Mouse (Mus musculus): ENCODE measurements at regions not wholly inside any gene's neighbourhood (a gene's known extent, or its start where the extent isn't known, plus 50 kb on each side); places are given as distances from the start of the nearest gene placed in this dataset.
"Not testable (repeated sequence)": the region's sequence is repeated elsewhere in the genome, so short reads cannot be mapped to it uniquely, and the experiment has no call there.

DNA sequence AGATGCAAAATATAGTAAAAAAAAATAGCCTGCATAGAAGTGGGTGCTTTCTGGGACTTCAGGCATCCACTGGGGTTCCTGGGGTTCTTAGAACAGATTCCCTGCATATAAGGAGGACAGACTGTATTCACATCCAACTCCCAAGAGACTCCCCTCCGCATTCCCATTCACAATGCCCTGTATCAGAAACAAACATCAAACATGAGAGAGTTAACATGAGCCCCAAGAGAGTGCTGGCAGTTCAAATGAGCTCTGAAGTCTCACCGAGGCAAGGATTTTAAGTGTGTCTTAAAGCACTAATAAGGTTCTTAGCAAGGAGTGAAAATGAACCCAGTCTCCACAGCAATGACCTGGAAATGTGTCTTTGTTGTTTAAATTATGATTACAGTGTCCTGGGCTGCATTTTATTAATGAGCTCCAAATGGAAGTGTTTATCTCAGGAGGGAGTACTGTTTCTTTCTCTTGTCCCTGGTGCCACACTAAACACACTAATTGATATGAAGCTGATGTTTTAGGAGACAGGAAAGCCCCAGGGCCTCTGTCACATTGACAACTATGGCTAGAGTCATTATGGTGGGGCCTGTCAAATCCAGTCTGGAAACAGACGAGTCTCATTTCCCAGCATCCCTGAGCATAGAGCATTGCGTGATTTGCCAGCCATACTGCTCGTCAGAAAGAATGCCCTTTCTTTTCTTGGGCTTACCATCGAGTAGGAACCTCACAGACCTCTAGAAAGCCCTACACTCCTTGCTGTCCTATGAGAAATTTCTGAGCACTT is 85.7 kb downstream of the Gm9817 start:
- Histone ChIP-seq H3K4me1 (ENCODE audit: insufficient read depth, low read depth, low read length) (no peaks in the 10 kb centered on the region), H3K27me3 (ENCODE audit: insufficient read depth, low read length) (peaks cover 24% of the 10 kb centered on the region), H3K4me3 (ENCODE audit: low read depth, low read length) (no peak overlapping the region), H3K9me3 (replicated peaks) (no peaks in the 10 kb centered on the region), H3K36me3 (replicated peaks) (no peaks in the 10 kb centered on the region)
- no peak for DNase-seq (ENCODE audit: low spot score)
- ATAC-seq (ENCODE audit: extremely low read depth, insufficient number of reproducible peaks, low FRiP score, poor library complexity, severe bottlenecking) = no peak
- TF ChIP-seq TAL1 (conservative IDR thresholded peaks at IDR 0.05; ENCODE audit: low read depth, low read length) (no peak), POLR2AphosphoS5 (IDR thresholded peaks at IDR 0.05; ENCODE audit: insufficient replicate concordance, low read depth, low read length) (no peak), CTCF (IDR thresholded peaks at IDR 0.05; ENCODE audit: low read depth, low read length) (no peak), GATA2 (IDR thresholded peaks at IDR 0.05; ENCODE audit: borderline replicate concordance, low read depth, low read length) (no peak), GATA1 (IDR thresholded peaks at IDR 0.05; ENCODE audit: borderline replicate concordance, low read length) (no peak)

DNA sequence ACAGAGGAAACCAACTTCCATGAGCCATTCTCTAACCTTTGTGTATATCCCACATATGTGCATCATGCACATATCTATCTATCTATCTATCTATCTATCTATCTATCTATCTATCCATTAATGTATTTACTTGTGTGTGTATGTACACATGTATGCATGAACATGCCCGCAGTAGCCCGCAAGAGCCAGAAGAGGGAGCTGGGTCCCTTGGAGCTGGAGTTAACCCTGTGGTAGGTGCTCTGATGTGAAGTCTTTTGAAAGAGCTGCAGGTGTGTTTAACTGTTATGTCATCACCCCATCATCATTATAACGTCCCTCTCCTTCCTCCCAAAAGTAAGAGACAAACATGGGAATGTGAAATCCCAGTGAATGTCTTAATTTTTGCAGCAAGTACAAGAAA is 86.7 kb downstream of the Gm9817 start:
- no peak for DNase-seq (ENCODE audit: low spot score)
- H3K4me1 ChIP-seq (ENCODE audit: insufficient read depth, low read depth, low read length) = no peaks in the 10 kb centered on the region
- H3K4me3 ChIP-seq (ENCODE audit: low read depth, low read length) = no peak overlapping the region
- no peak for ATAC-seq (ENCODE audit: extremely low read depth, insufficient number of reproducible peaks, low FRiP score, poor library complexity, severe bottlenecking)
- no peaks in the 10 kb centered on the region for H3K9me3 ChIP-seq (replicated peaks)
- 0 out of 2 replicates have a peak, but pooled peaks have one; percentile 5 for TF ChIP-seq CTCF (IDR thresholded peaks at IDR 0.05; ENCODE audit: low read depth, low read length)
- TF ChIP-seq GATA2 (IDR thresholded peaks at IDR 0.05; ENCODE audit: borderline replicate concordance, low read depth, low read length) = no peak
- H3K36me3 ChIP-seq (replicated peaks) = no peaks in the 10 kb centered on the region
- peaks cover 24% of the 10 kb centered on the region for H3K27me3 ChIP-seq (ENCODE audit: insufficient read depth, low read length)

DNA sequence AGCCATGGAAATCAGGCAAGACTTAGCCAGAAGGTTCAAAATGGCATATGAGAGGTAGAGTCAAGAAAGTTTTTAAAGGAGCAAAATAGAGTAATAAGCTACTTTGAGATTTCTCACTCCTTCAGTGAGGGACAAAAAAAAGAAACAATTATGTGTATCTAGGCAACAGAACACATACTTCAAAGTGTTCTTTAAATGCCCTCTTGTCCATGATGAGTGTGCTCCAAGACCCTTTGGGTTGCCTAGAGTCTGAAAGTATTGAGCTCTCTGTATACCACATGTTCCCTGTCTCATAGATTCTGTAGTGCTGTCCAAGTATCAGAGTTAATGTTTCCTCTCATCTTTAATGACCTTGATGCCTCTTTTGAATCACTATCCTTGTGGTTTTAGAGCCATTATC is 91.2 kb downstream of the Gm9817 start:
- Histone ChIP-seq H3K36me3 (replicated peaks) (no peaks in the 10 kb centered on the region), H3K4me1 (ENCODE audit: insufficient read depth, low read depth, low read length) (no peaks in the 10 kb centered on the region), H3K9me3 (replicated peaks) (0 out of 2 replicates have a peak, but pooled peaks cover 2% of the 10 kb centered on the region), H3K27me3 (ENCODE audit: insufficient read depth, low read length) (peaks cover 2% of the 10 kb centered on the region; the same call in 1 of the 2 replicates), H3K4me3 (ENCODE audit: low read depth, low read length) (no peak overlapping the region)
- TF ChIP-seq GATA2 (IDR thresholded peaks at IDR 0.05; ENCODE audit: borderline replicate concordance, low read depth, low read length) (no peak), GATA1 (IDR thresholded peaks at IDR 0.05; ENCODE audit: borderline replicate concordance, low read length) (no peak), CTCF (IDR thresholded peaks at IDR 0.05; ENCODE audit: low read depth, low read length) (no peak), TAL1 (conservative IDR thresholded peaks at IDR 0.05; ENCODE audit: low read depth, low read length) (no peak), POLR2AphosphoS5 (IDR thresholded peaks at IDR 0.05; ENCODE audit: insufficient replicate concordance, low read depth, low read length) (no peak)
- ATAC-seq (ENCODE audit: extremely low read depth, insufficient number of reproducible peaks, low FRiP score, poor library complexity, severe bottlenecking) (no peak), DNase-seq (ENCODE audit: low spot score) (no peak)

DNA sequence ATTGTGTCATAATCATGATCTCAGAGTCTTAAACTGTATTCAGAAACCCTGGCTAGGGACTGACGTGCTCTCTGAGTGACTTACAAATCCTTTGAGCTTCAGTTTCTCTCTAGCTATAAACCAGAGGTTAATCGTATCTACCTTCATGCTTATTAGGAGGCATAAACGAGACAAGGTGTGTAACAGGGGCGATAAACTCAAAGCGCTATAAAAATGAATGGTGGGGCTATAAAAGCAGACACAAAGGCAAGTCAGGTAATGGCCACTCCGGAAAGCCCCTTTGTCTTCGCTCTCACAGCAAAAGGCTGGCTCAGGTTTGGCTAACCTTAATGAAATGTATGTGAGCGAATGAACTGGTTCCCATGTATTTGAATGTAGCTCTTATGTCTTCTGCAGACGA is 94.6 kb downstream of the Gm9817 start:
- no peaks in the 10 kb centered on the region for H3K4me1 ChIP-seq (ENCODE audit: insufficient read depth, low read depth, low read length)
- no peaks in the 10 kb centered on the region for H3K36me3 ChIP-seq (replicated peaks)
- DNase-seq (ENCODE audit: low spot score) (no peak), ATAC-seq (ENCODE audit: extremely low read depth, insufficient number of reproducible peaks, low FRiP score, poor library complexity, severe bottlenecking) (no peak)
- 0 out of 2 replicates have a peak, but pooled peaks cover 2% of the 10 kb centered on the region for H3K9me3 ChIP-seq (replicated peaks)
- H3K27me3 ChIP-seq (ENCODE audit: insufficient read depth, low read length) = peaks cover 5% of the 10 kb centered on the region; the same call in 1 of the 2 replicates
- TF ChIP-seq CTCF (IDR thresholded peaks at IDR 0.05; ENCODE audit: low read depth, low read length) = no peak
- no peak for TF ChIP-seq POLR2AphosphoS5 (IDR thresholded peaks at IDR 0.05; ENCODE audit: insufficient replicate concordance, low read depth, low read length)
- H3K4me3 ChIP-seq (ENCODE audit: low read depth, low read length) = no peak overlapping the region

DNA sequence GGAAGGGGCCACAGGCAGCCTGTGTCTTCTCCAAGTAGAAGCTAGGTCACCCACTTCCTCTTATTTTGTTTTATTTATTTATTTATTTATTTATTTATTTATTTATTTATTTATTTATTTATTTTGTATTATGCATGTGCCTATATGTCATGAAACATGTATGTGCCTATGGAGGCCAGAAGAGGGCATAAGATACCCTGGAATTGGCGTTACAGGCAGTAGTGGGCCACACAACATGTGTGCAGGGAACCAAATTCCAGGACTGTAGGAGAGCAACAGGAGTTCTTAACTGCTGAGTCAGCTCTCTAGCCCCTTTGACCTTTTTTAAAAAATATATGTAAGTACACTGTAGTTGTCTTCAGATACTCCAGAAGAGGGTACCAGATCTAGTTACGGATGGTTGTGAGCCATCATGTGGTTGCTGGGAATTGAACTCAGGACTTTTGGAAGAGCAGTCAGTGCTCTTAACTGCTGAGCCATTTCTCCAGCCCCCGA is 97.3 kb downstream of the Gm9817 start:
- DNase-seq (ENCODE audit: low spot score); H3K4me1 ChIP-seq (ENCODE audit: insufficient read depth, low read depth, low read length); ATAC-seq (ENCODE audit: extremely low read depth, insufficient number of reproducible peaks, low FRiP score, poor library complexity, severe bottlenecking); H3K9me3 ChIP-seq (replicated peaks); H3K36me3 ChIP-seq (replicated peaks); H3K4me3 ChIP-seq (ENCODE audit: low read depth, low read length): not testable (repeated sequence)
- peaks cover 11% of the 10 kb centered on the region for H3K27me3 ChIP-seq (ENCODE audit: insufficient read depth, low read length)

DNA sequence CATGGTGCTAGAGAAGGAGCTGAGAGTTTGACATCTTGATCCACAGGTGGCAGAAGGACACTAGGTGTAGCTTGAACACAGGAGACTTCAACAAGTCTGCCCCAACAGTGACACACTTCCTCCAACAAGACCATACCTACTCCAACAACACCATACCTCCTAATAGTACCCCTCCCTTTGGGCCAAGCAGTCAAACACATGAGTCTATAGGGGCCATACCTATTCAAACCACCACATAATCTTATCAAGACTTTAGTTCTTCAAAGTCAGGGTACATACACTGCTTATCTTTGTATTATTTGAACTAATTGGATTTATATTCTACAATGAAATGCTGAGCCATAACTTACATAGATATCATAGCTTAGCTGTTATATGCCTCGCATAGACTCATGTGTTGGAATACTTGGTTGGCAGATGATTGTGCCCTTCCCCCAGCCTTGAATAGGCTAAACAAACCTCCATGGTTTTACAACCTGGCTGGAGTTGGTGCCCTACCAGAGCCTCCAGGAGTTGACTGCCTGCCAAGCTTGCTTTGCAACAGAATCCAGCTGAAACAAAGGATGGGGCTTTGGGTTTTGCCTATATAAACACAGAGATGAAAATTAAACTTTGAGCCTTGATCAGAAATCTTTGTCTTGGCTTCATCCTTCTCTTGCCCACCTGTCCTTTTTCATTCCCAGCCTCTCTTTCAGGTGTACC is 103.2 kb downstream of the Gm9817 start:
- Histone ChIP-seq H3K9me3 (replicated peaks) (no peaks in the 10 kb centered on the region), H3K36me3 (replicated peaks) (no peaks in the 10 kb centered on the region), H3K4me3 (ENCODE audit: low read depth, low read length) (no peak overlapping the region), H3K4me1 (ENCODE audit: insufficient read depth, low read depth, low read length) (no peaks in the 10 kb centered on the region), H3K27me3 (ENCODE audit: insufficient read depth, low read length) (peaks cover 10% of the 10 kb centered on the region)
- no peak for ATAC-seq (ENCODE audit: extremely low read depth, insufficient number of reproducible peaks, low FRiP score, poor library complexity, severe bottlenecking)
- DNase-seq (ENCODE audit: low spot score) = no peak
- no peak for TF ChIP-seq GATA2 (IDR thresholded peaks at IDR 0.05; ENCODE audit: borderline replicate concordance, low read depth, low read length)
- TF ChIP-seq TAL1 (conservative IDR thresholded peaks at IDR 0.05; ENCODE audit: low read depth, low read length) = no peak
- TF ChIP-seq CTCF (IDR thresholded peaks at IDR 0.05; ENCODE audit: low read depth, low read length) = no peak

Measured in G1E (cell line).